Mouse (Mus musculus): ENCODE data around the gene Col6a1.

Gene Col6a1

GRCm38 (mm10) chr10:76724231-76724736 is 1.7 kb downstream of the Col6a1 start:
- no peak for DNase-seq

GRCm38 (mm10) chr10:76722751-76723450 is 3.1 kb downstream of the Col6a1 start:
- no peak for DNase-seq

GRCm38 (mm10) chr10:76721746-76722145 is 4.2 kb downstream of the Col6a1 start:
- DNase-seq = no peak

GRCm38 (mm10) chr10:76721216-76721615 is 4.8 kb downstream of the Col6a1 start:
- DNase-seq = no peak

GRCm38 (mm10) chr10:76717631-76718030 is 8.3 kb downstream of the Col6a1 start:
- no peak for DNase-seq

GRCm38 (mm10) chr10:76717026-76717425 is 8.9 kb downstream of the Col6a1 start:
- DNase-seq = no peak

GRCm38 (mm10) chr10:76714303-76714702 is 11.7 kb downstream of the Col6a1 start:
- DNase-seq = no peak

GRCm38 (mm10) chr10:76712500-76712899 is 13.5 kb downstream of the Col6a1 start:
- DNase-seq = no peak

- DNase-seq = no peak
Measured at GRCm38 (mm10) chr10:76711331-76711730, 14.6 kb downstream of the Col6a1 start.

- no peak for DNase-seq
Measured at GRCm38 (mm10) chr10:76708465-76708864, 17.5 kb downstream of the Col6a1 start.

- DNase-seq = no peak
Measured at GRCm38 (mm10) chr10:76707584-76707983, 18.4 kb downstream of the Col6a1 start.

GRCm38 (mm10) chr10:76707001-76707400 is 19.0 kb downstream of the Col6a1 start:
- no peak for DNase-seq

- DNase-seq = no peak
Measured at GRCm38 (mm10) chr10:76704358-76704757, 21.6 kb downstream of the Col6a1 start.

GRCm38 (mm10) chr10:76701446-76701845 is 24.5 kb downstream of the Col6a1 start:
- DNase-seq = no peak

- no peak for DNase-seq
Measured at GRCm38 (mm10) chr10:76699816-76700215, 26.2 kb downstream of the Col6a1 start.

- no peak for DNase-seq
Measured at GRCm38 (mm10) chr10:76695283-76695885, 30.6 kb downstream of the Col6a1 start.

- no peak for DNase-seq
Measured at GRCm38 (mm10) chr10:76694765-76695164, 31.2 kb downstream of the Col6a1 start.

- no peak for DNase-seq
Measured at GRCm38 (mm10) chr10:76693446-76693845, 32.5 kb downstream of the Col6a1 start.

- no peak for DNase-seq
Measured at GRCm38 (mm10) chr10:76685451-76686017, 40.4 kb downstream of the Col6a1 start.

GRCm38 (mm10) chr10:76683977-76684376 is 42.0 kb downstream of the Col6a1 start:
- no peak for DNase-seq

GRCm38 (mm10) chr10:76683461-76683860 is 42.5 kb downstream of the Col6a1 start:
- DNase-seq = no peak

GRCm38 (mm10) chr10:76681882-76682281 is 44.1 kb downstream of the Col6a1 start:
- no peak for DNase-seq

- DNase-seq = no peak
Measured at GRCm38 (mm10) chr10:76680758-76681650, 45.0 kb downstream of the Col6a1 start.

All from retina, postnatal 1 day (tissue).